Mouse (Mus musculus) MN1 (cell line): Measurements from ENCODE around the gene Smtn.

Experiments used
- DNase-seq: peaks from one replicate; pipeline ENCODE4 v3.0.0-alpha.2; 2016; ENCODE audit warnings: low spot score

The Smtn gene

GRCm38 (mm10) chr11:3547969-3548368 is 7.6 kb upstream of the Smtn start:
- peak; percentile 30 for DNase-seq

DNA sequence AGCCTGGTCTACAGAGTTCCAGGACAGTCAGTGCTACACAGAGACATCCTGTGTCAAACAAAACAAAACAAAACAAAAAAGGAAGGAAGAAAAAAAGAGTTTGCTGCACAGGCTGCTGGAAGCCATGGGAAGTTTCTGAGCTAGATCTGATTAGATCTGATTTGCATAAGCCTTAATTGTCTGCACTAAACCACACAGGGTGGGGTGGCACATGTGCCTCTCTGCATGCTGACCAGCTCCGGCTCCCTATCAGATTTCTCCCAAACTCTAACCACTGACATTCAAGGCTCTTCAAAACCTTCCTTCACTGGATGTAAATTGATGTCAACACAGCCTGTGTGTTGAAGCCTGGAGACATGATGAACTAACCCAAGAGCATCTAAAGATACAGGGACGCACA is 6.6 kb upstream of the Smtn start:
- no peak for DNase-seq

DNA sequence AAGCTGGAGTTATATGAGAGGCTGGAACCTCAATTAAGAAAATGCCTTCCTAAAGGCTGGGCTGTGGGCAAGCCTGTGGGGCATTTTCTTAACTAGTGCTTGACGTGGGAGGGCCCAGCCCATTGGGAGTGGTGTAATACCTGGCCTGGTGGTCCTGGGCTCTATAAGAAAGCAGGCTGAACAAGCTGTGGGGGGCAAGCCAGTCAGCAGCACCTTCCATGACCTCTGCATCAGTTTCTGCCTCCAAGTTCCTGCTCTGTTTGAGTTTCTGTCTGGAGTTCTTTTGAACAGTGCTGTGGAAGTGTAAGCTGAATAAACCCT is 5.8 kb upstream of the Smtn start:
- no peak for DNase-seq

- no peak for DNase-seq
Measured at GRCm38 (mm10) chr11:3545531-3546241, 5.3 kb upstream of the Smtn start.

DNA sequence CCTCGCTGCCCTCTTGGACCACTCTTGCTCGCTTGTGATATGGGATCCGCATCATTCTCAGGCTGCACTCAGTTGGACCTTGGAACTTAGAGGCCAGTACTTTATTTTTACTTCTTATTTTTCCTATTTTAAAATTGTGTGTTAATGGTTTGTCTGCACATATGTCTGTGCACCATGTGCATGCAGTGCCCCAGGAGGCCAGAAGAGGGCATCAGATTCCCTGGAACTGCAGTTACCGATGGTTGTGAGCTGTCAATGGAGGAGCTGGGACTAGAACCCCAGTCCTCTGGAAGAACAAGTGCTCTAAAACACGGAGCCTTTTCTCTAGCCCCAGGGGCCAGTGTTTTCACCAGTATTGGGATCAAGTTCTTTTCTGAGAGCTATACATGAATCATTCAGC is 4.0 kb upstream of the Smtn start:
- DNase-seq: no peak

DNA sequence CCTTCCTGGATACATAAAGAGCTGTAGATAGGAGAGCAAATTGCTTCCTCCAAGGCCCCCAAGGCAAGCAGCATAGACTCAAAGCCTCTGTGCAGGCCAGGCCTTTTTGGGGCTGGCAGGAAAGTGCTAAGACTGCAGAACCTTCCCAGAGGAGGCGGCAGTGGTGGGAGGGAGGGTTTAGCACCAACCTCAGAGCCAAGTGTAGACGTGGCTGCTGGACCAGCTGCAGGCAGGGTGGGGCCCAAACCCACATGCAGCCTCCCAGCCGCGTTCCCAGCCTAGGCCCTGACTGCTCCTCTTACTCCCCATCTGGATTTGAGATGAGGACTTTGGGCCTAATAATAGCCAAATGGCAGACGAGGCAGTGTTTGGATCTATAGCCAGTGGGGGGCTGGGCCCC is 2.6 kb upstream of the Smtn start:
- DNase-seq: no peak

GRCm38 (mm10) chr11:3541932-3542331 is 1.5 kb upstream of the Smtn start:
- no peak for DNase-seq

- peak; percentile 20 for DNase-seq
Measured at GRCm38 (mm10) chr11:3539826-3540196, 601 bp downstream of the Smtn start.

GRCm38 (mm10) chr11:3539111-3539825 is 1.1 kb downstream of the Smtn start:
- DNase-seq: peak; percentile 96

DNA sequence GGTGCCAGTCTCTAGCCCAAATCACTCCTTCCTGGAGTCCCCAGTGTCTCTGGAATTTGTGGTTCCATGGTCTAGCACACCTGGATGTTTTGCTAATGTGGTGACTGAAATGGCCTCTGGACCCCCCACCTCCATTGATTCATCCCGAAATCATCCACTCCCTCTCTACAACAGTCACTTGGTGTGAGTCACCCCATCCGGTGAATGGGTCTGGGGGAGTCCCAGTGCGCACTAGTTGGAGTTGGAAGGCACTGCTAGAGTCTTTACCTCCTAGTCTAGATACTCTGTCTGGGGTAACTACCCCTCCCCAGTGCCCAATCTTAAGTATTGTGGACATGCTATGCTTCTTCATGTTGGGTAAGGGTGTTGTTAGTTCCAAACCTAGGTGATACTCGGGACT is 2.1 kb downstream of the Smtn start:
- DNase-seq: no peak

GRCm38 (mm10) chr11:3537711-3538110 is 2.7 kb downstream of the Smtn start:
- no peak for DNase-seq

GRCm38 (mm10) chr11:3536745-3537333 is 3.6 kb downstream of the Smtn start:
- no peak for DNase-seq

GRCm38 (mm10) chr11:3536082-3536481 is 4.3 kb downstream of the Smtn start:
- no peak for DNase-seq

DNA sequence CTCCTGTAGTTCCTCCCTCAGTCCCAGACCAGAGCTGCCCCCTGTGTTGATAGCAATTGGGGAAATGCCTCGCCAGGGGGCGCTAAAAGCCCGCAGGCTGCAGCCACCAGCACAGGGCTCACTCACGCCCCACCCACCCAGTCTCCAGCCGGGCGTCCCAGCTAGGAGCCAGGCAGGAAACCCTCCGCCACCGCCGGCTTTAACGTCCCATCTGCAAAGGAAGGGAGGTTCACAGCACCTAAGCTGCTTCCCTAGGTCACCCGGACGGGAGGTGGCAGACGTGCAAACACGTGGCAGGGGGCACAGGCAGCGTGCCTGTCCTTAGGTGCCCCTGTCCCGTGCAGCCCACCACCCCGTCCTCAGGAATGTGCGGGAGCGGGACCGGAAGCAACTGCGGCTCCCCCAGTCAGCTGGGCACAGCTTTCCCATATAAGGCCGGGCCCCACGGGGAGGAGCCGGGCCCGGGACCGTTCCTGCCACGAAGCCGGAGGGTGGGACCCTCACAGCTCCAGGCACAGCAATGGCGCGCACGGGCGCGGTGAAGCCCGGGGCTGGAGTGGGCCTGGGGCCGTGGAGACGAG is 4.9 kb downstream of the Smtn start:
- peak; percentile 96 for DNase-seq

GRCm38 (mm10) chr11:3534956-3535355 is 5.5 kb downstream of the Smtn start:
- no peak for DNase-seq

DNA sequence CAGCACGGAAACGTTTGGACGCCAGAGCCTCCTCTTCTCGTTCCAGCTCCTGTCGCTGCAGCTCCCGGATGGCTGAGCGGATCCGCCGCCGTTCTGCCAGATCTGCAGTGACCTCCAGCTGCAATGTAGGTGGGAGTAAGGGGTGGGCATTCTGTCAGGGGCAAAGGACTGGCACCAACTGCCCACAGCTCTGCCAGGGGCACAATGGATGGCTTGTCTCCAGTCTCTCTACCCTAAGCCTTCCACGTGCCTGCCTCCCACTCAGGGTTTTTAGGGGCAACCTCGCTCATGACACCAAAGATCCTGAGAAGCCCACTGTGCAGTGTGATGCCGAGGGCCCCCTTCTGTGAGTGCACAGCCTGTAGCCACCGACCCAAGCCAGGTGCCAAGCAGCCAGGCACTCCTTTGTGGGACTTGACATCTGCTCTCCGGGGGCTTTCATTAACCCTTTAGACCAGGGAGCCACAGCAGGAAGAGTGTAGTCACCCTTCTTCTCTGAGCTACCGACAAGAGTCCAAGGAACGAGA is 6.9 kb downstream of the Smtn start:
- DNase-seq: no peak

DNA sequence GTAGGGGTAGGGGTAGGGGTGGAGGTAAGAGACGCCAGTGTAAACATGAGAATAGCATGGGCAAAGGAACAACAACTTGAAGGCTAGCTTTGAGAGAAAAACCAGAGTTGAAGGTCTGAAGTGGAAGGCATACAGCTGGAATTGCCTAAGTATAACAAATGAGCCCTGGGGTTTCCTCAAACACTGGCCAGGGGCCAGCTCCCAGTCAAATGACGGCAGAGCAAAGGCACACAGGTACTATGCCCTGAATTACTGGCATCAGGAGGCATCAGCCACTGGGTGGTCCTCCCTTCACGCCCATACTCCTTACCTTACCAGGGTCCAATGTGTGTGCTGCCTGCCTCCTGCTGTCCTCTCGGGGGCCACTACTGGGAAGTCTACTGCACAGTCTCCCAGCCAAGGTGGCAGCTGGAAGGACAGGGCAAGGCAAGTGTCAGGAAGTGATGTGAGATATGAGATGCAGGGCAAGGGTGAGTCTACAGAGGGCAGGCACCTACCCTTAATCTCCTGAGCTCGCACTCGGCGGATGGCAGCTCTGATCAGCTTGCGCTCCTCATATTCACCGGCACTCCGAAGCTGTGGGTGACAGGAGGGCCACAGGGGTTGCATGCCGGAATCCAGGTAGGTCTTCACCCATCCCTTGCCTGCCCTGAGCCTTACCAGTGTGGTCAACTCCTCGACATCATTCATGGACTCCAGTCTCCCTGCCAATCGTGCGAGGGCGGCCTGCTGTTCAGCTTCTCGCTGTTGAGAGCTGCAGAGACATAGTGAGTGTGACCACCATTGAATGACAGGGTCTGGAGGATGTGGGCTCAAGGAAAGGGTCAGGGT is 8.1 kb downstream of the Smtn start:
- DNase-seq: no peak

GRCm38 (mm10) chr11:3531634-3532033 is 8.8 kb downstream of the Smtn start:
- DNase-seq: peak; percentile 29

- no peak for DNase-seq
Measured at GRCm38 (mm10) chr11:3530731-3531130, 9.7 kb downstream of the Smtn start.

DNA sequence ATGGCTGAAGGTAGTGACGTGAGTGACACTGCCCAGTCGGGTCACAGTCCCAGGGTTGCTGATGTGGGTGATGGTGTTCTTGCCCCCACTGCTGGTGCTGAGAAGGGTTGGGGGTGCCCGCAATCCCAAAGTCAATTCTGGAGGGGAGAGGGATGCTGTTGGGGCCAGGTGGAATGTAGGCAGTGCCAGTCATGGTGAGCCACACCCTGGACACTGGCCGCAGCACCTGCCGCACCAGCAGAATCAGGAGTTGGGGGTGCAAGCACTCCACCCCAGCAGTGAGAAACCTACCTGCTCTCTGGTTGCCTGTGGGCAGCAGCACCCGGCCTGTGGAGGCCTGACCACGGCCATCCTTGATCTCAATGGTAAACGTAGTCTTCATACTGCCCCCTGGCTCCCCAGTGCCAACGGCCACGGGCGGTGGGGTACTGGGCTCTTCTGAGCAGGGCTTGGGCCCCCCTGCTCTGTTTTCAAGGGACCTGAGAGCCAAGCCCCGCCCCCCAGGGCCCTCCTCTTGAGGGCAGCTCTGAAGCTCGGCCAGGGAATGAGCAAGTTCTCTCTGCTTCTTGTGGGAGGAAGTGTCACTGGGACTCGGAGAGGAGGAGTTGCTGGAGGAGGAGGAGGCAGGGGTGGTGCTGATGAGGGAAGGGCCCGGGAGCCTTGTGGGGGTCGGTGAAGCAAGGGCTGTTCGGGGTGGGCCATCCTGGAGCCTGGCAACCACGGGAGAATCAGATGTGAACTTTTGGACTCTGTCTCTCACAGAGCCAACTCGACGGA is 10.7 kb downstream of the Smtn start:
- no peak for DNase-seq

GRCm38 (mm10) chr11:3528208-3528607 is 12.2 kb downstream of the Smtn start:
- DNase-seq: no peak
